Mouse (Mus musculus) MEL (cell line): ENCODE results near the gene Kdm6b. TPM values are rescaled to one million over a fixed set of nuclear protein-coding genes. Genes with fewer than 3 reads are reported as not detected.

Experiments
- DNase-seq: peaks from one replicate; pipeline ENCODE4 v3.0.0; 2011; ENCODE audit warnings: low read depth, low spot score
- H3K27ac ChIP-seq: 2 replicates; pipeline ENCODE4 v1.5.1; 2012; ENCODE audit warnings: low read depth, mild to moderate bottlenecking, control low read depth, low read length, moderate library complexity; ENCODE audit not compliant: control insufficient read depth
- H3K27me3 ChIP-seq, 2 experiments: fragments of 150-350 bp in 1 of 2; sonication (generic) in 1 of 2; 2 replicates each; pipeline ENCODE4 v1.6.1; 2012; ENCODE audit warnings: low read length in 2 of 2, mild to moderate bottlenecking in 2 of 2, improper control_type of control experiment in 1 of 2, moderate library complexity in 1 of 2; ENCODE audit not compliant: insufficient read depth in 2 of 2, control insufficient read depth in 1 of 2
- H3K36me3 ChIP-seq, 2 experiments: 2 replicates each; pipeline ENCODE4 v1.6.1; 2012 to 2014; ENCODE audit warnings: low read length in 2 of 2, improper control_type of control experiment in 1 of 2, inconsistent platforms in 1 of 2, mild to moderate bottlenecking in 1 of 2; ENCODE audit not compliant: insufficient read depth in 2 of 2, control insufficient read depth in 1 of 2
- H3K4me1 ChIP-seq, 2 experiments: fragments of 150-350 bp in 1 of 2; sonication (generic) in 1 of 2; 2 replicates each; pipeline ENCODE4 v1.6.1; 2012; ENCODE audit warnings: low read length in 2 of 2, improper control_type of control experiment in 1 of 2, mild to moderate bottlenecking in 1 of 2; ENCODE audit not compliant: insufficient read depth in 2 of 2, control insufficient read depth in 1 of 2
- H3K4me3 ChIP-seq, 2 experiments: fragments of 150-350 bp in 1 of 2; sonication (generic) in 1 of 2; 2 replicates each; pipeline ENCODE4 v1.5.1; 2012; ENCODE audit warnings: low read depth in 2 of 2, low read length in 2 of 2, mild to moderate bottlenecking in 2 of 2, moderate library complexity in 2 of 2, control low read depth in 1 of 2, improper control_type of control experiment in 1 of 2; ENCODE audit not compliant: control insufficient read depth in 1 of 2, insufficient read depth in 1 of 2
- H3K79me2 ChIP-seq: 2 replicates; pipeline ENCODE4 v1.6.1; 2012; ENCODE audit warnings: mild to moderate bottlenecking, low read length, moderate library complexity; ENCODE audit not compliant: control insufficient read depth, poor library complexity, insufficient read depth
- H3K9ac ChIP-seq: 2 replicates; pipeline ENCODE4 v1.6.1; 2012; ENCODE audit warnings: low read depth, mild to moderate bottlenecking, control low read depth, low read length, moderate library complexity; ENCODE audit not compliant: control insufficient read depth, poor library complexity, severe bottlenecking
- H3K9me3 ChIP-seq: fragments of 150-350 bp; sonication (generic); replicated peaks from 2 replicates; pipeline ENCODE4 v1.6.1; 2012; ENCODE audit warnings: mild to moderate bottlenecking, low read length, improper control_type of control experiment, moderate library complexity; ENCODE audit not compliant: insufficient read depth
- BHLHE40 ChIP-seq: IDR thresholded peaks from 2 replicates; pipeline ENCODE4 v1.6.1; 2012; ENCODE audit warnings: low read depth, mild to moderate bottlenecking, inconsistent platforms, low read length, improper control_type of control experiment, borderline replicate concordance
- CHD2 ChIP-seq: IDR thresholded peaks from 2 replicates; pipeline ENCODE4 v1.6.1; 2011; ENCODE audit warnings: low read length, improper control_type of control experiment
- ELF1 ChIP-seq: IDR thresholded peaks from 2 replicates; pipeline ENCODE4 v1.6.1; 2014; ENCODE audit warnings: low read depth, mild to moderate bottlenecking, inconsistent platforms, low read length, improper control_type of control experiment, moderate library complexity
- GABPA ChIP-seq: IDR thresholded peaks from 2 replicates; pipeline ENCODE4 v1.6.1; 2012; ENCODE audit warnings: low read depth, mild to moderate bottlenecking, inconsistent platforms, low read length, improper control_type of control experiment, moderate library complexity
- GATA1 ChIP-seq: IDR thresholded peaks from 2 replicates; pipeline ENCODE4 v1.6.1; 2011; ENCODE audit warnings: low read depth, low read length, improper control_type of control experiment
- HCFC1 ChIP-seq: IDR thresholded peaks from 2 replicates; pipeline ENCODE4 v1.6.1; 2012; ENCODE audit warnings: low read depth, mild to moderate bottlenecking, inconsistent platforms, low read length, improper control_type of control experiment, moderate library complexity
- KAT2A ChIP-seq: conservative IDR thresholded peaks from 2 replicates; pipeline ENCODE4 v1.6.1; 2012; ENCODE audit warnings: low read depth, low read length, improper control_type of control experiment, inconsistent platforms
- MAX ChIP-seq: IDR thresholded peaks from 2 replicates; pipeline ENCODE4 v1.6.1; 2011; ENCODE audit warnings: low read length, improper control_type of control experiment
- MAZ ChIP-seq: IDR thresholded peaks from 2 replicates; pipeline ENCODE4 v1.6.1; 2012; ENCODE audit warnings: low read depth, mild to moderate bottlenecking, inconsistent platforms, low read length, improper control_type of control experiment
- MXI1 ChIP-seq: IDR thresholded peaks from 2 replicates; pipeline ENCODE4 v1.6.1; 2011; ENCODE audit warnings: mild to moderate bottlenecking, low read depth, low read length, improper control_type of control experiment
- MYB ChIP-seq: IDR thresholded peaks from 2 replicates; pipeline ENCODE4 v1.6.1; 2011; ENCODE audit warnings: mild to moderate bottlenecking, low read depth, low read length, improper control_type of control experiment
- MYC ChIP-seq: IDR thresholded peaks from 2 replicates; pipeline ENCODE4 v1.6.1; 2011; ENCODE audit warnings: low read depth, mild to moderate bottlenecking, low read length, improper control_type of control experiment, moderate library complexity
- NELFE ChIP-seq: IDR thresholded peaks from 2 replicates; pipeline ENCODE4 v1.6.1; 2011; ENCODE audit warnings: low read depth, low read length, improper control_type of control experiment
- NRF1 ChIP-seq: IDR thresholded peaks from 2 replicates; pipeline ENCODE4 v1.6.1; 2014; ENCODE audit warnings: low read depth, mild to moderate bottlenecking, inconsistent platforms, low read length, improper control_type of control experiment, moderate library complexity; ENCODE audit not compliant: poor library complexity, insufficient read depth, severe bottlenecking
- POLR2A ChIP-seq, 2 experiments: IDR thresholded peaks; 2 replicates each; pipeline ENCODE4 v1.6.1; 2011 to 2012; ENCODE audit warnings: low read length in 2 of 2, mild to moderate bottlenecking in 2 of 2, control low read depth in 1 of 2, improper control_type of control experiment in 1 of 2, low read depth in 1 of 2, moderate library complexity in 1 of 2; ENCODE audit not compliant: control insufficient read depth in 1 of 2, insufficient read depth in 1 of 2, poor library complexity in 1 of 2
- POLR2AphosphoS2 ChIP-seq: IDR thresholded peaks from 2 replicates; pipeline ENCODE4 v1.6.1; 2011; ENCODE audit warnings: low read length, improper control_type of control experiment
- RCOR1 ChIP-seq: IDR thresholded peaks from 2 replicates; pipeline ENCODE4 v1.6.1; 2012; ENCODE audit warnings: low read depth, mild to moderate bottlenecking, inconsistent platforms, low read length, improper control_type of control experiment
- SIN3A ChIP-seq: IDR thresholded peaks from 2 replicates; pipeline ENCODE4 v1.6.1; 2012; ENCODE audit warnings: low read length, improper control_type of control experiment, inconsistent platforms
- TCF12 ChIP-seq: IDR thresholded peaks from 2 replicates; pipeline ENCODE4 v1.6.1; 2014; ENCODE audit warnings: low read depth, mild to moderate bottlenecking, inconsistent platforms, low read length, improper control_type of control experiment, moderate library complexity
- ZMIZ1 ChIP-seq: IDR thresholded peaks from 2 replicates; pipeline ENCODE4 v1.6.1; 2012; ENCODE audit warnings: low read depth, mild to moderate bottlenecking, inconsistent platforms, low read length, improper control_type of control experiment, moderate library complexity
- polyA plus RNA-seq, 2 experiments: library from polyadenylated mRNA; stranded (reverse) in 1 of 2; unstranded in 1 of 2; fragments of >175 nt in 1 of 2; fragments of >200 nt in 1 of 2; gene quantifications; 2 replicates each; pipeline versions ENCODE4 v1.2.1 to v1.2.4; 2012; ENCODE audit warnings: low replicate concordance in 2 of 2, low read depth in 1 of 2; ENCODE audit not compliant: insufficient read length in 2 of 2, insufficient read depth in 1 of 2, missing spikeins in 1 of 2
- total RNA-seq: library from RNA; depleted of rRNA; stranded (reverse); fragments of 300-350 nt; gene quantifications from 2 replicates; pipeline ENCODE4 v1.2.3, GENCODE M21; 2012

The Kdm6b gene
- total and polyA plus RNA-seq, 3 experiments, result 5.8 to 43.4 (median 25.0) TPM

DNA sequence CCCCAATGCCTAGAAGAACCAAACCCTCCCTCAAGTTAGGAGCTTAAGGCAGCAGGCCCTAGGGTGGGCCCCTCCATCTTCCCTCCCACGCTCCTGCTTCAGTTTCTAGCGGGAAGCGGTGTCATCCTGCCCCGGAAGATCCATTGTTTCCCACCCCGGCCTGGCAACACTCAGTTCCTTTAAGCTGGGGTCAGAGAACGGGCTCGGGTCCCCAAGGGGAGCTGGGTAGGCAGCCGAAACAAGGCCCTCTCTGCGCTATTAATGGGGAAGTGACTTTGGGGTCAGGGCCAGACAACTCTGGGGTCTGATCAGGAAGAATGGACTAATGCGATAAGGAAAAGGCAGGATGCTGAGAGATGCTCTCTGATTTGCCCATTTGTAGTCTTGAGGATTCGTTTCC is 16.7 kb downstream of the Kdm6b start (continued):
- no peak for TF ChIP-seq ZMIZ1
- peak; percentile 53; the same call in 1 of the 2 replicates for TF ChIP-seq SIN3A
- TF ChIP-seq MAX, result no peak
- TF ChIP-seq GATA1, result peak; percentile 87
- TF ChIP-seq NELFE, result no peak
- TF ChIP-seq POLR2AphosphoS2, result peak; percentile 60

- H3K9me3 ChIP-seq, result no peaks in the 10 kb centered on the region
- peaks cover 0 to 5% of the 10 kb centered on the region in 2 experiments; a peak in 3 of 4 replicates for H3K36me3 ChIP-seq
- peak overlapping the region; percentile 88 for H3K27ac ChIP-seq
- peaks cover 9% of the 10 kb centered on the region for H3K79me2 ChIP-seq
- H3K27me3 ChIP-seq, result no peaks in the 10 kb centered on the region
- DNase-seq, result peak; percentile 100
- TF ChIP-seq NRF1 (peak; percentile 21; the same call in 1 of the 2 replicates), ELF1 (peak; percentile 70), MYC (peak; percentile 85), POLR2A (IDR thresholded peaks at IDR 0.05; ENCODE audit: control insufficient read depth in 1 of 2, insufficient read depth in 1 of 2, low read depth in 1 of 2, low read length in 2 of 2, poor library complexity in 1 of 2) (peak; percentile 68 to 70), GABPA (no peak; the same call in 1 of the 2 replicates), MXI1 (peak; percentile 83), MAX (peak; percentile 82), RCOR1 (no peak), BHLHE40 (no peak), POLR2AphosphoS2 (peak; percentile 47), NELFE (peak; percentile 73), TCF12 (peak; percentile 34; the same call in 1 of the 2 replicates), MYB (no peak), CHD2 (peak; percentile 93), ZMIZ1 (0 out of 2 replicates have a peak, but pooled peaks have one; percentile 25), HCFC1 (peak; percentile 96), MAZ (peak; percentile 21; the same call in 1 of the 2 replicates), KAT2A (peak; percentile 98)
- peaks cover 2 to 9% of the 10 kb centered on the region in 2 experiments; a peak in 3 of 4 replicates for H3K4me1 ChIP-seq
- H3K9ac ChIP-seq, result peak overlapping the region; percentile 85
- peak overlapping the region; percentile 54 to 67 for H3K4me3 ChIP-seq
These were observed 17.7 kb downstream of the Kdm6b start for GRCm38 (mm10) chr11:69395634-69396373.
